Mouse (Mus musculus) MEL (cell line): ENCODE results near the gene Pck2.

Experiments
- USF1 ChIP-seq: IDR thresholded peaks from 2 replicates; pipeline ENCODE4 v1.6.1; 2014; ENCODE audit warnings: low read depth, mild to moderate bottlenecking, inconsistent platforms, low read length, improper control_type of control experiment, moderate library complexity
- USF2 ChIP-seq, 2 experiments: IDR thresholded peaks; 2 replicates each; pipeline ENCODE4 v1.6.1; 2011 to 2012; ENCODE audit warnings: improper control_type of control experiment in 2 of 2, low read length in 2 of 2, borderline replicate concordance in 1 of 2, inconsistent platforms in 1 of 2, low read depth in 1 of 2, mild to moderate bottlenecking in 1 of 2; ENCODE audit not compliant: insufficient read depth in 1 of 2

- no peak for TF ChIP-seq USF2 (IDR thresholded peaks at IDR 0.05; ENCODE audit: borderline replicate concordance in 1 of 2, insufficient read depth in 1 of 2, low read depth in 1 of 2, low read length in 2 of 2)
- no peak for TF ChIP-seq USF1
Observed at GRCm38 (mm10) chr14:55555788-55556187, 15.7 kb downstream of the Pck2 start.
